Mouse (Mus musculus): ENCODE results near the gene Ugt1a6b. TPM values are rescaled to one million over a fixed set of nuclear protein-coding genes. Genes with fewer than 3 reads are reported as not detected.
A peak's percentile ranks its signal among the peaks of the same experiment; 100 is the strongest.

Gene Ugt1a6b
- polyA plus RNA-seq, 1 experiment from 2014 or later = 0.13 TPM

GRCm38 (mm10) chr1:88253540-88253939 lies 150.5 kb downstream of the Ugt1a6b start:
- Histone ChIP-seq H3K4me1 (ENCODE audit: control insufficient read depth, insufficient read depth, low read length) (no peaks in the 10 kb centered on the region), H3K9ac (replicated peaks; ENCODE audit: low read length) (no peak overlapping the region), H3K27me3 (ENCODE audit: control insufficient read depth, insufficient read depth, low read length) (no peaks in the 10 kb centered on the region), H3K4me2 (ENCODE audit: low read length) (no peak overlapping the region), H3K9me3 (ENCODE audit: control insufficient read depth, low read length) (peaks cover 88% of the 10 kb centered on the region), H3K36me3 (ENCODE audit: control insufficient read depth, insufficient read depth, low read length) (no peaks in the 10 kb centered on the region), H3K27ac (replicated peaks; ENCODE audit: low read depth, low read length) (no peak overlapping the region), H3K4me3 (replicated peaks; ENCODE audit: low read depth, low read length) (no peak overlapping the region)
- WGBS = 76% methylated on average over 6 of the region's 6 CpGs
- no peak for ATAC-seq (ENCODE audit: low FRiP score, low TSS enrichment)
- DNase-seq = no peak

- Histone ChIP-seq H3K4me1 (ENCODE audit: control insufficient read depth, insufficient read depth, low read length) (no peaks in the 10 kb centered on the region), H3K4me3 (replicated peaks; ENCODE audit: low read depth, low read length) (no peak overlapping the region), H3K27ac (replicated peaks; ENCODE audit: low read depth, low read length) (no peak overlapping the region), H3K9me3 (ENCODE audit: control insufficient read depth, low read length) (peaks cover 74% of the 10 kb centered on the region), H3K27me3 (ENCODE audit: control insufficient read depth, insufficient read depth, low read length) (no peaks in the 10 kb centered on the region), H3K36me3 (ENCODE audit: control insufficient read depth, insufficient read depth, low read length) (peaks cover 6% of the 10 kb centered on the region), H3K9ac (replicated peaks; ENCODE audit: low read length) (no peak overlapping the region), H3K4me2 (ENCODE audit: low read length) (no peak overlapping the region)
- no peak for DNase-seq
- ATAC-seq (ENCODE audit: low FRiP score, low TSS enrichment) = peak; percentile 7; the same call in 1 of the 2 replicates
- WGBS = 88% methylated on average over 12 of the region's 12 CpGs
Measured at GRCm38 (mm10) chr1:88254793-88255465, 151.9 kb downstream of the Ugt1a6b start.

GRCm38 (mm10) chr1:88255466-88255857 lies 152.4 kb downstream of the Ugt1a6b start:
- ATAC-seq (ENCODE audit: low FRiP score, low TSS enrichment) = peak; percentile 2; the same call in 1 of the 2 replicates
- no peak overlapping the region for H3K9ac ChIP-seq (replicated peaks; ENCODE audit: low read length)
- no peak overlapping the region for H3K27ac ChIP-seq (replicated peaks; ENCODE audit: low read depth, low read length)
- WGBS = 56% methylated on average over 2 of the region's 2 CpGs
- no peaks in the 10 kb centered on the region for H3K27me3 ChIP-seq (ENCODE audit: control insufficient read depth, insufficient read depth, low read length)
- H3K36me3 ChIP-seq (ENCODE audit: control insufficient read depth, insufficient read depth, low read length) = peaks cover 11% of the 10 kb centered on the region
- H3K4me3 ChIP-seq (replicated peaks; ENCODE audit: low read depth, low read length) = no peak overlapping the region
- DNase-seq = no peak
- no peaks in the 10 kb centered on the region for H3K4me1 ChIP-seq (ENCODE audit: control insufficient read depth, insufficient read depth, low read length)
- no peak overlapping the region for H3K4me2 ChIP-seq (ENCODE audit: low read length)
- H3K9me3 ChIP-seq (ENCODE audit: control insufficient read depth, low read length) = peaks cover 69% of the 10 kb centered on the region

- Histone ChIP-seq H3K4me3 (replicated peaks; ENCODE audit: low read depth, low read length) (no peak overlapping the region), H3K27me3 (ENCODE audit: control insufficient read depth, insufficient read depth, low read length) (no peaks in the 10 kb centered on the region), H3K9me3 (ENCODE audit: control insufficient read depth, low read length) (peaks cover 62% of the 10 kb centered on the region), H3K4me1 (ENCODE audit: control insufficient read depth, insufficient read depth, low read length) (no peaks in the 10 kb centered on the region), H3K27ac (replicated peaks; ENCODE audit: low read depth, low read length) (no peak overlapping the region), H3K36me3 (ENCODE audit: control insufficient read depth, insufficient read depth, low read length) (peaks cover 18% of the 10 kb centered on the region), H3K4me2 (ENCODE audit: low read length) (no peak overlapping the region), H3K9ac (replicated peaks; ENCODE audit: low read length) (no peak overlapping the region)
- no peak; the same call in 1 of the 2 replicates for ATAC-seq (ENCODE audit: low FRiP score, low TSS enrichment)
- DNase-seq = no peak
- 79% methylated on average over 13 of the region's 13 CpGs for WGBS
Measured at GRCm38 (mm10) chr1:88255989-88256754, 153.1 kb downstream of the Ugt1a6b start.

- H3K4me3 ChIP-seq (replicated peaks; ENCODE audit: low read depth, low read length) = no peak overlapping the region
- DNase-seq (no peak), ATAC-seq (ENCODE audit: low FRiP score, low TSS enrichment) (no peak)
- H3K27me3 ChIP-seq (ENCODE audit: control insufficient read depth, insufficient read depth, low read length) = no peaks in the 10 kb centered on the region
- no peak overlapping the region for H3K27ac ChIP-seq (replicated peaks; ENCODE audit: low read depth, low read length)
- H3K4me2 ChIP-seq (ENCODE audit: low read length) = no peak overlapping the region
- peaks cover 27% of the 10 kb centered on the region for H3K36me3 ChIP-seq (ENCODE audit: control insufficient read depth, insufficient read depth, low read length)
- H3K4me1 ChIP-seq (ENCODE audit: control insufficient read depth, insufficient read depth, low read length) = no peaks in the 10 kb centered on the region
- H3K9ac ChIP-seq (replicated peaks; ENCODE audit: low read length) = no peak overlapping the region
- H3K9me3 ChIP-seq (ENCODE audit: control insufficient read depth, low read length) = peaks cover 56% of the 10 kb centered on the region
- 81% methylated on average over 10 of the region's 10 CpGs for WGBS
Measured at GRCm38 (mm10) chr1:88256886-88257663, 154.0 kb downstream of the Ugt1a6b start.

GRCm38 (mm10) chr1:88257681-88258080 lies 154.6 kb downstream of the Ugt1a6b start:
- no peaks in the 10 kb centered on the region for H3K4me1 ChIP-seq (ENCODE audit: control insufficient read depth, insufficient read depth, low read length)
- H3K9ac ChIP-seq (replicated peaks; ENCODE audit: low read length) = no peak overlapping the region
- H3K4me3 ChIP-seq (replicated peaks; ENCODE audit: low read depth, low read length) = no peak overlapping the region
- H3K4me2 ChIP-seq (ENCODE audit: low read length) = no peak overlapping the region
- H3K27ac ChIP-seq (replicated peaks; ENCODE audit: low read depth, low read length) = no peak overlapping the region
- ATAC-seq (ENCODE audit: low FRiP score, low TSS enrichment) = no peak
- H3K9me3 ChIP-seq (ENCODE audit: control insufficient read depth, low read length) = peaks cover 50% of the 10 kb centered on the region
- peaks cover 33% of the 10 kb centered on the region for H3K36me3 ChIP-seq (ENCODE audit: control insufficient read depth, insufficient read depth, low read length)
- no peaks in the 10 kb centered on the region for H3K27me3 ChIP-seq (ENCODE audit: control insufficient read depth, insufficient read depth, low read length)
- WGBS = 79% methylated on average over 6 of the region's 6 CpGs
- DNase-seq = no peak

- WGBS = 69% methylated on average over 6 of the region's 6 CpGs
- Histone ChIP-seq H3K4me2 (ENCODE audit: low read length) (no peak overlapping the region), H3K4me3 (replicated peaks; ENCODE audit: low read depth, low read length) (no peak overlapping the region), H3K9ac (replicated peaks; ENCODE audit: low read length) (no peak overlapping the region), H3K9me3 (ENCODE audit: control insufficient read depth, low read length) (peaks cover 43% of the 10 kb centered on the region), H3K27me3 (ENCODE audit: control insufficient read depth, insufficient read depth, low read length) (no peaks in the 10 kb centered on the region), H3K27ac (replicated peaks; ENCODE audit: low read depth, low read length) (no peak overlapping the region), H3K4me1 (ENCODE audit: control insufficient read depth, insufficient read depth, low read length) (no peaks in the 10 kb centered on the region), H3K36me3 (ENCODE audit: control insufficient read depth, insufficient read depth, low read length) (peaks cover 40% of the 10 kb centered on the region)
- DNase-seq = no peak
- no peak for ATAC-seq (ENCODE audit: low FRiP score, low TSS enrichment)
Measured at GRCm38 (mm10) chr1:88258361-88258760, 155.3 kb downstream of the Ugt1a6b start.

GRCm38 (mm10) chr1:88258881-88259642 lies 156.0 kb downstream of the Ugt1a6b start:
- ATAC-seq (ENCODE audit: low FRiP score, low TSS enrichment) (no peak), DNase-seq (no peak)
- H3K9me3 ChIP-seq (ENCODE audit: control insufficient read depth, low read length) = peaks cover 36% of the 10 kb centered on the region
- no peak overlapping the region for H3K4me3 ChIP-seq (replicated peaks; ENCODE audit: low read depth, low read length)
- H3K36me3 ChIP-seq (ENCODE audit: control insufficient read depth, insufficient read depth, low read length) = peaks cover 47% of the 10 kb centered on the region
- no peak overlapping the region for H3K27ac ChIP-seq (replicated peaks; ENCODE audit: low read depth, low read length)
- 82% methylated on average over 8 of the region's 8 CpGs for WGBS
- H3K27me3 ChIP-seq (ENCODE audit: control insufficient read depth, insufficient read depth, low read length) = no peaks in the 10 kb centered on the region
- H3K4me1 ChIP-seq (ENCODE audit: control insufficient read depth, insufficient read depth, low read length) = no peaks in the 10 kb centered on the region
- H3K4me2 ChIP-seq (ENCODE audit: low read length) = no peak overlapping the region
- H3K9ac ChIP-seq (replicated peaks; ENCODE audit: low read length) = no peak overlapping the region
